Mouse (Mus musculus): ENCODE data around the gene Spink4.
"Not testable (repeated sequence)": the region's sequence is repeated elsewhere in the genome, so short reads cannot be mapped to it uniquely, and the experiment has no call there.

Spink4 gene

DNA sequence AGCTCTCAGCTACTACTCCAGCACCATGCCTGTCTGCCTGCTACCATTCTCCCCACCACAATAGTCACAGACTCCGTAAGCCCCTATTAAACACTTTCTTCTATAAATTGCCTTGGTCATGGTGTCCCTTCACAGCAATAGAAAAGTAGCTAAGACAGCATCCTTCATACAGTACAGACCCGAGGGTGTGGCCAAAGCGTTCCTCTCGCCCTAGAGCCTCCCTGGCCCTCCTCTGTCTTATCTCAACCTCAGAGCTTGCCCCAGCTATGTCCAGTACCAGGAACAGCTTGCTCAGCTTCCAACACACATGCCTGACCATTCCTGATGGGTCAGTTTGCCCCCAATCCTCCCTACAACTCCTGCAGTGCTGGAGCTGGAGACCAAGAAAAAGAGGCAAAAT is 19.2 kb upstream of the Spink4 start:
- no peak for DNase-seq (ENCODE audit: low spot score in 2 of 2)

DNA sequence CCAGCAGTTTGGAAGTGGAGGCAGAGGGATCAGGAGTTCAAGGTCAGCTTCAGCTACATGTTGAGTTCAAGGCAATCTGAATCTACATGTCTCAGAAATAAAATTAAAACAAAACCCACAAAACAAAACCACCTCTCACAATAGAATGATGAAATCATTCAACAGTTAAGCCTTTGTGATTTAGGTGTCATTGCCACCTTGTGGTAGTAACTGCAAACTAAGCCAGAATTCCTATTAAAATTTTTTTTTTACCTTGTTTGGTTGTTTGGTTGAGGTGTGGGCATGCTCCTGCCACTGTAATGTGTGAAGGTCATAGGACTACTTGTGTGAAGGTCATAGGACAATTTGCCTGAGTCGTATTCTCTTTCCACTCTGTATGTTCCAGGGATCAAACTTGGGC is 13.6 kb upstream of the Spink4 start:
- DNase-seq (ENCODE audit: low spot score in 2 of 2), result no peak

DNA sequence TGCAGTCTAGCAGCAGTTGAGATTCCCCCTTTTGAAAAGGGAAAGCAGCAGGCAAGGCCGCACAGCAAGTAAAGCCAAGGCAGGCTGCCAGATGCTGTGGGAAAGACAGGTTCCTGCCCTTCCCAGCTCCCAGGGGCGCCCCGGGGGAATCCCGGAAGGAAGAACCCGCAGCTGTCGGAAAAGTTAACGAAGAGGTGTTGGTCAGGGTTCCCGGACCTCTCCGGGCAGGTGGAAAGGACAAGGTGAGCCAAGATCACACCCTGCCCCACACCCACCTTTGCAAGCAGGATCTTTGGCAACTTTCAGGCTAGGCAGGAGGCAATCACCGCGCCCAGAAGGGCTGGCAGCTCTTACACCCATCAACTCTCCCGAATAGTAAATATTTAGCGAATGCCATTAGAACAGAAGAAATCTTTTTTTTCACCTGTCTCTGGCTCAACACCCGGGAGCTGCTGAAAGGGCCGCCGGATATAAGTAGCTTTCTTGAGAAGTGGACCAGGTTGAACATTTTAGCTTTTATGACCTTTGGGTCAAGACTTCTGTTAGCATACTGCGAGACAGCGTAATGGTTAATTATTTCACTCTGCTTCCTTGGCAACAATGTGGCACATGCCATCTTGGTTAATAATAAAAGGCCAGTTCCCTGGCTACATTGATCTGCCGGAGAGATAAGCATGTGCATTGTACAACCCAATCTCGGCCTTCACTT is 11.4 kb upstream of the Spink4 start:
- DNase-seq (ENCODE audit: low spot score in 2 of 2), result peak in 1 of 2 experiments; percentile 42

DNA sequence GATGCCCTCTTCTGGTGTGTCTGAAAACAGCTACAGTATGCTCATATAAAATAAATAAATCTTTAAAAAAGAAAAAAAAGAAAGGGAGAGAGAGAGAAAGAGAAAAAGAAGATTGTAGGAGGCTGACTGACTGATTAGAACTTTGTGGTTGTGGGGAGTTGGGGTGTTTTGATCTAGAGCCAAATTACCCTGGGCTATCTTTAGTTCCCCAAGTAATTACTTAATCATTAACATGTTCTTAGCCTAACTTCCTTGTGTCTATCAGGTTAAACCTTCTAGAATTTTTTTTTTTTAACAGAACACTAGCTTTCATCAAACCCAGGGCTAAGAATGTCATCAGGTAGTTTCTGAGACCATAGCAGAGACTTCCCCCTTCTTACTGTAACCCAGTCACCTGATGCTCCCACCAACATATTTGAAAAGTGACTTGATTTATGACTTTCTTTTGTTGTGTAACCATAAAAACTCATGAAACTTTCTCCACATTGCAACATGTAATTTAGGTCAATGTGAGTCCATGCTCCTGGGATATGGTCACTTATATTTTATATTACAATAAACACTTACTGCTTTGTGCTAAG is 5.5 kb upstream of the Spink4 start:
- no peak for DNase-seq (ENCODE audit: low spot score in 2 of 2)

DNA sequence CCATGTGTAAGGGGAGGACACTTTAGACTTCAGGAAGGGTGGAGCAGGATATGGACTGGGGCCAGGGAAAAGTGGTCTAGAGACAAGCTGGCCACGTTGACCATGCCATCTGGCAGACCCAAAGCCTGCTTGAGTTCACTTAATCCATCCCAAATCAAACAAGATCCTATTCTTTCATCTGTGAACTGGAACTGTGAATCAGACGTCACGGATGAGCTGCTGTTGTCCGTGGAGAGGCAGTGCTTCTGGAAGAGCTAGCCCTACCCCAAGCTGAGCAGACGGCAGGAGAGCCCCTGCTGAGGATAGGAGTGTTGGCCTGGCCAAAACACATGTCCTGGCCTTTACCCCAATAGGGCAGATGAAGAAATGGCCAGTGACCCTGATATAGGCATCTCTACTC is 3.9 kb upstream of the Spink4 start:
- DNase-seq (ENCODE audit: low spot score in 2 of 2), result no peak

DNA sequence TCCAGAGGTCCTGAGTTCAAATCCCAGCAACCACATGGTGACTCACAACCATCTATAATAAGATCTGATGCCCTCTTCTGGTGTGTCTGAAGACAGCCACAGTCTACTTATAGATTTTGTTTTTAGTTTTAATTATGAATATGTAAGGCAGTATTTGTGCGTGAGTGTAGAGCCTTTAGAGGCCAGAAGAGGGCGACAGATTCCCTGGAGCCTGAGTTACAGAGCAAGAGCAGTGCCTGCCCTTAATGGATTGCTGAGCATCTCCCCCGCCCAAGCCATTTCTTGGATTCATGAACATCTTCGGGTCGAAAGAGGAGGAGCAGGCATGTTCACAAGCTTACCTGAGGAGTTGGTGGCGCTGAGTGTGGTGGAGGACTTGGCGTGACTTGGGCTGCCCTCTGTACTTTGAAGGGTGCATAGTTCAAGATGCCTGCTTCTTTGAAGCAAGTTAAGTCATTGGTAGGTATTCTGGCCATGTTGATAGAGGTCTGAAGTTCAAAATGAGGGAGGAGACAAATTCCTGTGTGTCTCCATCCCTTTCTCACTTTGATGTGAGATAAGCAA is 3.2 kb upstream of the Spink4 start:
- no peak for DNase-seq (ENCODE audit: low spot score in 2 of 2)

DNA sequence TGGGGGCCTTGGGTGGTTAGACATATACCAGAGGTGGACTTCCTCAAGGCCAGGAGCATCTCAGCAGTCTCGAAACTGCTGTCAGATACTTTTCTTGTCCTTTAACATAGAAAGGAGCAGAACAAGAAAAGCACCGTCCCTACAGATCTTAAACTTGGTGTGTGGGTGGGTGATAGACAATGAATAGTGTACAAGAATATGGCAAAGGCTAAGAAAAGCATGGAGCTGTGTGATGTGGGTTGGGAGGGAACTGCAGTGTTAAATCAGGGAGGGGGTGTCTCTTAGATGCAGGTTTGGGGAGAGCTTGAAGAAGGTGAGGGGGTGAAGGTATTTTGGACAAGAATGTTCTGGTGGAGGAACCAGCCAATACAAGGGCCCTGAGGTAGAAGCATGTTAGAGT is 724 bp downstream of the Spink4 start:
- DNase-seq (ENCODE audit: low spot score in 2 of 2), result no peak

DNA sequence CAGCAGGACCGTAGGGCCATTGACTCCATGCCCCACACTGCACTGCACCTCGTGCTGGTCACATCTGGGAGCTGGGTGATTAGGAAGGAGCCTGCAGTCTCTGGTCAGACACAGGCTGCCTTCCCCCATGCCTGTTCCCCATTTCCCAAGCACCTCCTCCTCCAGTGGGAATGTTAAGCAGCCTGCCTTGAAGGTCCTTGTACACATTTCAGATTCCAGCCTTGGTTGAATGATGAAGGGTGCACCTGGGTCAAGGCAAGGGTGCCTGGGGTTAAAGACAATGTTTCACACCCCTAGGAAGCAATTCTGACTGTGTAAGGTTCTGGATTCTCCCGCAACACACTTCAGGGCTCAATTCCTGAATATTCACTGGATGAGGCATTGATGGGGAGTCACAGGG is 1.4 kb downstream of the Spink4 start:
- DNase-seq (ENCODE audit: low spot score in 2 of 2), result no peak

DNA sequence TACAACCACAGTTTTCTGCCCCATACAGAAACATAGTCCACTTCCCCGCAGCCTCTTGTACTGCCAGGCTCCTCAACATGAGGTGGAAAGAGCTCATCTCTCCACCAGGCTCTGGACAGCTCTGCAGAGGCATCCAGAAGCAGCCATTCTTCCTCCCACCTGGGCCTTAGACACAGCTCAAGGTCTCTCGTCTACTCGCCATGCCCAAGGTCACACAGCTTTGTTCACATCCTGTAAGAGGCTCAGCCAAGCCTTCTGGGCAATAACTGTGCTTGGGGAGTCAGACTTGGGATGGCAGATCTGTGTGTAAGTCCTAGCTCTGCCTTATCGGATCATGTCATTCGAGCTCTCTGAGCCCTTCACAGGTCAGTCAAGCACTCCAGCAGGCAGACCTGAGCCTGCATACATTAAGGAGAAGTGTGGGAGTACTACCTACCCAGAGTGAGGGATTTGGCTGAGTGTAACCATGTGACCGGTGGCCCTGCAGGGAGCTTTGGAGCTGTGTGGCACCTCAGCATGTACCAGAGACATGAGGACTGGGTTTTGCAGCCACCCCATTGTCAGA is 3.3 kb downstream of the Spink4 start:
- no peak for DNase-seq (ENCODE audit: low spot score in 2 of 2)

DNA sequence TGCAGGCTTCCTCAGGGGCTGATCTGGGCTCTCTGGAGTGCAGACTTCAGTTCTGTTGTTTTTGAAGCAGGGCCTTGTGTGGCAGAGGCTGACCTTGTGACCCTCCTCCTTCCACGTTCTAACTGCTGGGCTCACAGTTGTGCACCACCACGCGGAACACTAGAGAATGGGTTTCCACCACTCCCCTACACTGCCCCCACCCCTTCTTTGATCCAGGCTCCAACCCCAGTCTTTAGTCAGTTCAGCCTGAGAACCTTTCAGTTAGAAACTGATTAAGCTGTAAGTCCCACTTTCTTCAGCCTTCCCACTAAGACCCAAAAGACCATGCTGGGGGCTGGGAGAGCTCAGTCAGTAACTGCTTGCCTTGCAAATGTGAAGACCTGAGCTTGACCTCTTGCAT is 5.7 kb downstream of the Spink4 start:
- no peak for DNase-seq (ENCODE audit: low spot score in 2 of 2)

DNA sequence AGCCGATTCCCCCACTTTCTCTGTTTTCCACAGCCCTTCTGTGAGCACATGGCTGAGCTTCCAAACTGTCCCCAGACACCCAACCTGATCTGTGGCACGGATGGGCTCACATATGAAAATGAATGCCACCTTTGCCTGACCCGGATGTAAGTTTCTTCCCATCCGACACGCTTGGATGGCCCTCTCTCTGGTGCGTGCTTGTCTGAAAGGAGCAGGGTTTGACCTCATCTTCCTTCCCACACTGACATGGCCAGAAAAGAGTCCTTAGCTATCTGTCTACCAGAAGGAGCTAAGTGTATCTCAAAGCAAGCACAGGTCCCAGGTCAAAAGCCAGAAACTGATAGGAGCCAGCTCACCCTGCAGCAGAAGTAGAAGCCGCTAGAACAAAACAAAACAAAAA is 9.2 kb downstream of the Spink4 start:
- no peak for DNase-seq (ENCODE audit: low spot score in 2 of 2)

DNA sequence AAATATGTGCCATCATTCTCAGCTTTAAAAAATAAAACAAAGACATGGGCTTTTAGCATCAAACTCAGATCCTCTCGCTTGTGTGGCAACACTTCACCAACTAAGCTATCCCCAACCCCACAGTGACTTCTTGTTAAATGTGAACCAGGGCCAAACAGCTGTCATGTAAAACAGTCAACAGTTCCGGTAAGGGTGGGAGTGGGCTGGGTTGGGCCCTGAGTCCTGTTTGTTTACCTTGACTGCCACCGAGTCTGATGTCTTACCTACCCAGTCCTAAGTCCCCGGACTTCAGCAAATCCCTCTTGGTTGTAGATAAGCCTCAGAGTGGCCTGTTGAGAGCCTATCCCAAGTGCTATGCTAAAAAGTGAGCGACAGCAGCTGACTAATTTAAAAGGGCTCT is 13.8 kb downstream of the Spink4 start:
- no peak for DNase-seq (ENCODE audit: low spot score in 2 of 2)

DNA sequence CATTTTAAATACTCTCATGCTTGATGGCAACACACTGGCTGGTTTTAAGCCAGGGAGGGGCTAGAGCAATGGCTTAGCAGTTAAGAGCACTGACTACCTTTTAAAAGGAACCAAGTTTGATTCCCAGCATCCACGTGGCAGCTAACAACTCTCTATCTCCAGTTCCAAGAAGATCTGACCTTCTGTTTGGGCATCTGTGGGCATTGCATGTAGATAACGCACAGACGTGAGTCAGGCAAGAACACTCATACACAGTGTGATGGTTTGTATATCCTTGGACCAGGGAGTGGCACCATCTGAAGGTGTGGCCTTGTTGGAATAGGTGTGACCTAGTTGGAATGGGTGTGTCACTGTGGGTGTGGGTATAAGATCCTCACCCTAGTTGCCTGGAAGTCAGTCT is 14.5 kb downstream of the Spink4 start:
- DNase-seq (ENCODE audit: low spot score in 2 of 2), result not testable (repeated sequence)

DNA sequence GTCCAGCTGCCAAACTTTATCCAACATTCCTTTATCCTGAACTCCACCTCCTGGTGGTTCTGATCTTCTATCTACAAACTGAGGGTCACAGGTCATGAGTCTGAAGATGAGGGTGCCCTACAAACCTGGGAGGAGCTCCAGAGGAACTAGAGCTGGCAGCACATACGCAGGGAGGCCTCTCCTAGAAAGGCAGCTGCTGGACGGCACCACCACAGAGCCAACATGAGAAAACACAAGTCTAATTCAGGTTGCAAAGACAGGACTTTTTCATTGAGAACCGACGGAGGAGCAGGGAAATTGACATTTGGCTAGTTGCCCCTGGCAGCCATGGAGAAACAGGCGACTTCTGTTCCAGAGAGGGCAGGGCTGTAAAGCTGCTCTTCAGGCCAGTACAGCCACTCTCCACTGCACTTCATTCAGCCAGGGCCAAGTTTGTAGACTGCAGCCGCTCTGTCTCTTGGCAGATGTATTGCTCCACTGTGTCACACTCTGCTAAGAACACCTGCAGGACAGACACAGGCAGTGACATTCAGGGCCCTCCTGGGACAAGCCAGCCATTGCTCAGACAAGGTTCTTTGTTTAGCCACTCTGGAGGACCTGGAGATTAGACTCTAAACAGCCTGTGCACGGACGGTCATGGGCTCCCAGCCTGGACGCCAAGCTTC is 16.5 kb downstream of the Spink4 start:
- peak; percentile 87 to 88 for DNase-seq (ENCODE audit: low spot score in 2 of 2)

DNA sequence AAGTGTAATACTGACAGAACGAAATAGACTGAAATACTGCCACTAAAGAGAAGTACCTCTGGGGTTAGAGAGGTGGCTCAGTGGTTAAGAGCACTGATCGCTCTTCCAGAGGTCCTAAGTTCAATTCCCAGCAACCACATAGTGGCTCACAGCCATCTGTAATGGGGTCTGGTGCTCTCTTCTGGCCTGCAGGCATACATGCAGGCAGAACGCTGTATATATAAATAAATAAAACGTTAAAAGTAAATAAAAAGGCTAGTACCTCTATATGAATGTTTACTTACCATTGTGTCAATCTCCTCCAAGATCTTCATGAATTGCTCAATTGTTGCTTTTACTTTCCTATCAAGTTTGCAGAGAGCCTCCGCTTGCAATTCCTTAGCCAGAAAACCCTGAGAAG is 18.9 kb downstream of the Spink4 start:
- no peak for DNase-seq (ENCODE audit: low spot score in 2 of 2)

DNA sequence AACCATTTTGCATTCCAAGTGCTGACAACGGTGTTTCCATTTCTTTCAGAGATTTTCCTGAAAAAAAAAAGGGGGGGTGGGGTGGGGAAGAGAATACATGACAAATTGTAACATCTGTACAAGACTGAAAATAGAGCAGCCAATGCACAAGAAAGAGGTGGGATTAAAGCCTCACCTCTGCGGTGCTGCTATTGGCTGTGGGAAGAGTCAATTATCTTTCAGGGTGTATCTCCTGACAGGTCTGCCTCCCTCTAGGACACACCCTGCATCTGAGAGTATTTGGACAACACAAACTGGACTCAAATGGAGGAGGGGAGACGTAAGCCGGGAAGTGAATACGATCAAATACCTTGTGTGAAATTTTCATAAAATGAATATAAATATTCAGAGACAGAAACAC is 23.8 kb downstream of the Spink4 start:
- DNase-seq (ENCODE audit: low spot score in 2 of 2), result no peak

DNA sequence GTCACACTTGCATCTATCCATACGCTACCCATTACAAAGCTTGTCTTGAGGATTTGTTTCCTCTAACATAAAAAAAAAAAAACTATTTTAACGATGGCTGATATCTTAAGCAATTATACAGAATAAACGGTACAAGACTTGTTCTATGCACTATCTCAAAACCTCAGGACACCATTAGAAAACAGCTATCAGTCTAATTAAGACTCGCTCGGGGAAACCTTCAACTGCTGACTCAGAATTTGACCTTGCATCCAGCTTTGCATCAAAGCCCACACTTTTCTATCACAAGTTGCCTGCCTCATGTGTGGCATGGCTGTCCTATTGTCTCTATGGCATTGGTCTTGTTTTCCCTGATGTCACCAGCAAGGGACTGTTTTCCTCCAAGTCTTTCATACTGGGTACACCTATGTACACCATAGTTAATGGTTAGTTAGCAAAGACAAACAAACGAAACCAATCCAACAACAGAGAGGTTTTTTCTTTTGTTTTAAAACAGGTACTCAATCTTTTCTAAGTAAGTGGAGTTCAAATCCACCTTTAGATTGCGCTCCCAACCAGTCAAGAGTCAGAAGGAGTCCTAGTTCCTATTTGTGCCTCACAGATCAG is 26.8 kb downstream of the Spink4 start:
- no peak for DNase-seq (ENCODE audit: low spot score in 2 of 2)

DNA sequence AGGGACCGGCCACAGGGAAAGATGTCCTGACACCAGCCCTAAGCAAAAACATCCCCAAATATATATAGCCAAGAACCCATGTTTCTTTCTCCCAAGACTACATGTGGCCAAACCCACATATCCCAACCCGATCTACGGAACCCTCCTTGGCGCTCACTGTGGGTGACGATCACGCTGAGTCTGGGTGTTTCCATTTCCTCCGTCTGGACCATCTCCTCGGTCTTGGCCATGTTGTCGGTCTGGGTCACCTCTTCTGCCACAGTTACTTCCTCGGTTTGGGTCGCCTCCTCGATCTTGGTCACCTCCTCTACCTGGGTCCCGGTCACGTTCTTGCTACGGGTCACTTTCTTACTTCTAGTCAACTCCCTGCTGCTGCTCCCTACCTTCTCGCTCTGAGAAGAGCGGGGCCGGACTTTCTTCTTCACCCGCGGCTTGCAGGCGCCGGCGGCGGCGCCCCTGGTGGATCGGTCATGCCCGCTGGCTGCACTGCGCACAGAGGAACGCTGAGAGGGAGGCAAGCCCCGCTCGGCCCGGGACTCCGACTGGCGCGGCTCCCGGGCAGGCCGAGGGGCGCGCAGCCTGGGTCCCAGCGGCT is 27.8 kb downstream of the Spink4 start:
- no peak for DNase-seq (ENCODE audit: low spot score in 2 of 2)

DNA sequence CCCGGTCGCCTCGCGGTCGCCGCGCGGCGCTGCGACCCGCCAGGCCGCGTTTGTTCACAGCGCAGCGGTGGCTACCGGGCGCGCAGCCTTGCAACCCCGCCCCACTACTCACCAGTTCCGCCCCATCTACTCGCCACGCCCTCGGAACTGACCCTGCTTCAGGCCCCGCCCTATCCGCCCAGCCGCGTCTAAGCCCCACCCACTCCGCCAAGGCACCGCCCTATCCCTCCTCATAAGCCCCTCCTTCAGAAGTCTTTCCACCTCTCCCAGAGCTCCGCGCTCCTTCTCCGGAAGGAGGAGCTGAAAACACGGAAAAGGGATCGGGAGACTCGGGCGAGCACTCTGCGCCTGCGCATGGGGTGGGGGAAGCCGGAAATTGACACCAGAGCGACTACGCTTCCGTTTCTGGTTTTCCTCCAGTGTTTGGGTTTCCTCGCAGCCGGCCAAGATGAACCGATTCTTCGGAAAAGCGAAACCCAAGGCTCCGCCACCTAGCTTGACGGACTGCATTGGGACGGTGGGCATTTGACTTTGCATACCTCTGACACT is 28.4 kb downstream of the Spink4 start, which contains the start of the genes Bag1 and Chmp5:
Bag1 (minus strand) TSS at position 135 of the 549 bp plus-strand sequence.
Chmp5 (plus strand) TSS at position 248 of the 549 bp plus-strand sequence.
- peak; percentile 98 to 99 for DNase-seq (ENCODE audit: low spot score in 2 of 2)

DNA sequence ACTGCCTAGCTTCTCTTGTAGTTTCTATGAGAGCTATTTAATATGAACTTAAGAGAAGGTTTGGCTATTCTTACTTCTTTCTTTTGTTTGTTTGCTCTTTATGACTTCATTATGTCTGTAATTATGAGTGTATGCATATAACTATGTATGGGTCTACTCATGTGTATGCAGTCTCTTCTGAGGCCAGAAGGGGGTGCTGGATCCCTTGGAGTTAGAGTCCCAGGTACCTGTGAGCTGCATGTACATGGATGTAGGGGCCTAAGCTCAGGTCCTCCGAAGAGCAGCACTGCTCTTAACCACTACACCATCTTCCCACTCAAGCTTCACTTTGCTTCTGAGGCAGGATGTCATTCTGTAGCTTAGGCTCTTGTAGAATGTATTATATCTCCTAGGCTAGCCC is 33.7 kb downstream of the Spink4 start:
- DNase-seq (ENCODE audit: low spot score in 2 of 2), result no peak

DNA sequence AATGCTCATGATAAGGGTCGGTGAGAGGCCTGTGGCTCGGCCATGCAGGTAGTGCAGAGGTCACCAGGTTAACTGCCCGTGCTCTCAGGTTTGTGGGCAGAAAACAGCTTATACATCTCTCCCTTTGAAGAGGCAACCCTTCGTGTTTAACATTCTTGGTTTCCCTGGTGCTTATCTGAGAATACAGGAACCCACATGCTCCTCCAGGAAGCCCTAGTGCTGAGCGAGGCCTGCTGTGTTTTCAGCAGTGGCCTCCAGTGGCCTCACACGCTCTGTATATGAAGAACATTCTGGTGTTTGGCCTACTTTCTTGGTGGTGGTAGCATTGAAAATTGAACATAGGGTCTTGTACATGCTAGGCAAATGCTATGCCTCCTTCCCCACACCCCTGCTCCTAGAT is 36.1 kb downstream of the Spink4 start:
- no peak for DNase-seq (ENCODE audit: low spot score in 2 of 2)

All from right cerebral cortex, postnatal 10 days (tissue).